Comparison of ENCODE assay signal across 13 mouse cellular contexts in the genomic region with DNA sequence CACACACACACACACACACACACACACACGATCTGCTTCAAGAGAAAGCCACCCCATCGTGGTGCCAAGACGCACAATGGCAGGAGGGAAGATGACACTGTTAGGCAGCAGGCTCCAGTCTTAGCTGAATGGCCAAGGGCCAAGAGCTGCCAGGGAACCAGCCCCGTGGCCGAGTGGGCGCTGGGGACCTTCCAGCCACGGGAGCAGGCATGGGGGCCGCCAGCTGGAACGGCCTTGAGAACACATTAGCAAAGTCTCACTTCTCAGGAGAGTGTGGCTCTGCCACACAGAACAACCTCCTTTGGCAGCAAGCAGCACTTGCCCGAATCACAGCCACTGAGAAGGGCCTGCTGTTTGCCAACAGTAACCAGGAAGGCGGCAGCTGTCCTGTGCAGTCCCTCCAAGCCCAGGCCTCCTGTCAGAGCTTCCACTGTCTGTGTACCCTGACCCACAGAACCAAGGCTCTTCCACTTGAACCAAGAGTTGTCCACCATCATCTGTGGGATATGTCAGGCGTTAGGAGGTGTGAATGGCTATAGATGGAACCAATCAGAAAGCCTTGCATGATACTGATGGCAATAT. TPM values are rescaled to one million over a fixed set of nuclear protein-coding genes. Genes with fewer than 3 reads are reported as not detected.
A peak's percentile ranks its signal among the peaks of the same experiment; 100 is the strongest.
DNase-seq lines count a peak whose midpoint lies in the region; ATAC-seq lines count a peak whose summit lies in the region.
"Had no signal": no experiment of that assay in that cellular context is flagged by ENCODE, and none has a peak within 500 bp of the region (broad histone marks: within the 10 kb centered on the region; RNA-seq: fewer than 3 reads in every experiment).

No protein-coding gene starts in this region.

- no peaks in the 10 kb centered on the region for H3K27me3 ChIP-seq in forebrain, embryonic 16.5 days (replicated peaks; ENCODE audit: control insufficient read depth, insufficient read depth, low read length)
- no peaks in the 10 kb centered on the region for H3K27me3 ChIP-seq in forebrain, embryonic 12.5 days
- no peaks in the 10 kb centered on the region for H3K27me3 ChIP-seq in midbrain, embryonic 16.5 days (ENCODE audit: control insufficient read depth, insufficient read depth, low read depth, low read length)
- H3K27me3 ChIP-seq in midbrain, embryonic 13.5 days: no peaks in the 10 kb centered on the region
- no peaks in the 10 kb centered on the region for H3K27me3 ChIP-seq in neural tube, embryonic 15.5 days (replicated peaks)

- DNase-seq in cerebellum, postnatal 36 days: peak; percentile 59 to 67
- DNase-seq in spleen, adult 18-20 months: no peak
- DNase-seq in thymus, postnatal 10 days (ENCODE audit: low spot score in 2 of 2): no peak
- DNase-seq: adrenal gland, postnatal 10 days; lung, postnatal 36 days; thymus, postnatal 25 days had no signal

- no peak overlapping the region for H3K4me2 ChIP-seq in forebrain, embryonic 16.5 days (ENCODE audit: low read length)
- no peak overlapping the region for H3K4me2 ChIP-seq in forebrain, embryonic 12.5 days
- no peak overlapping the region for H3K4me2 ChIP-seq in midbrain, embryonic 16.5 days (ENCODE audit: low read length)
- H3K4me2 ChIP-seq in midbrain, embryonic 13.5 days (replicated peaks): no peak overlapping the region
- no peak overlapping the region for H3K4me2 ChIP-seq in neural tube, embryonic 15.5 days
- H3K4me2 ChIP-seq: heart, embryonic 11.5 days had no signal

- H3K4me1 ChIP-seq in forebrain, embryonic 16.5 days (replicated peaks; ENCODE audit: control insufficient read depth, insufficient read depth, low read length): peaks cover 13% of the 10 kb centered on the region
- peaks cover 28% of the 10 kb centered on the region for H3K4me1 ChIP-seq in forebrain, embryonic 12.5 days
- peaks cover 27% of the 10 kb centered on the region for H3K4me1 ChIP-seq in midbrain, embryonic 16.5 days (ENCODE audit: control insufficient read depth, insufficient read depth, low read length)
- H3K4me1 ChIP-seq in midbrain, embryonic 13.5 days (replicated peaks): peaks cover 45% of the 10 kb centered on the region
- H3K4me1 ChIP-seq in neural tube, embryonic 15.5 days: peaks cover 82% of the 10 kb centered on the region

- no peak overlapping the region for H3K9ac ChIP-seq in forebrain, embryonic 16.5 days (replicated peaks; ENCODE audit: low read depth, low read length)
- no peak overlapping the region for H3K9ac ChIP-seq in forebrain, embryonic 12.5 days
- H3K9ac ChIP-seq in midbrain, embryonic 16.5 days (ENCODE audit: low read depth, low read length): no peak overlapping the region
- no peak overlapping the region for H3K9ac ChIP-seq in midbrain, embryonic 13.5 days (replicated peaks)
- no peak overlapping the region for H3K9ac ChIP-seq in neural tube, embryonic 15.5 days (replicated peaks)

- no peak overlapping the region for H3K27ac ChIP-seq in forebrain, embryonic 16.5 days (ENCODE audit: low read length)
- H3K27ac ChIP-seq in forebrain, embryonic 12.5 days: no peak overlapping the region
- no peak overlapping the region for H3K27ac ChIP-seq in midbrain, embryonic 16.5 days (ENCODE audit: low read length)
- no peak overlapping the region for H3K27ac ChIP-seq in midbrain, embryonic 13.5 days
- 0 out of 2 replicates have a peak overlapping the region, but pooled peaks have one; percentile 2 for H3K27ac ChIP-seq in neural tube, embryonic 15.5 days (replicated peaks)

- H3K9me3 ChIP-seq in forebrain, embryonic 16.5 days (ENCODE audit: control insufficient read depth, low read length): no peaks in the 10 kb centered on the region
- H3K9me3 ChIP-seq in forebrain, embryonic 12.5 days: no peaks in the 10 kb centered on the region
- no peaks in the 10 kb centered on the region for H3K9me3 ChIP-seq in midbrain, embryonic 16.5 days (replicated peaks; ENCODE audit: control insufficient read depth, low read length, poor library complexity, severe bottlenecking)
- no peaks in the 10 kb centered on the region for H3K9me3 ChIP-seq in midbrain, embryonic 13.5 days
- H3K9me3 ChIP-seq in neural tube, embryonic 15.5 days (replicated peaks): no peaks in the 10 kb centered on the region

- ATAC-seq in forebrain, embryonic 16.5 days: peak; percentile 36; the same call in 1 of the 2 replicates
- ATAC-seq in forebrain, embryonic 12.5 days (ENCODE audit: low FRiP score): no peak
- ATAC-seq in midbrain, embryonic 16.5 days: 0 out of 2 replicates have a peak, but pooled peaks have one; percentile 23
- ATAC-seq in midbrain, embryonic 13.5 days: no peak
- ATAC-seq in neural tube, embryonic 15.5 days (ENCODE audit: low FRiP score): peak; percentile 49; the same call in 1 of the 2 replicates
- ATAC-seq: intestine, embryonic 16.5 days had no signal

- H3K4me3 ChIP-seq in forebrain, embryonic 16.5 days (replicated peaks; ENCODE audit: low read length): no peak overlapping the region
- H3K4me3 ChIP-seq in forebrain, embryonic 12.5 days (replicated peaks): no peak overlapping the region
- H3K4me3 ChIP-seq in midbrain, embryonic 16.5 days (ENCODE audit: low read depth, low read length): no peak overlapping the region
- H3K4me3 ChIP-seq in midbrain, embryonic 13.5 days (replicated peaks): no peak overlapping the region
- no peak overlapping the region for H3K4me3 ChIP-seq in neural tube, embryonic 15.5 days (replicated peaks)

- H3K36me3 ChIP-seq in forebrain, embryonic 16.5 days (ENCODE audit: control insufficient read depth, insufficient read depth): no peaks in the 10 kb centered on the region
- no peaks in the 10 kb centered on the region for H3K36me3 ChIP-seq in forebrain, embryonic 12.5 days (replicated peaks)
- no peaks in the 10 kb centered on the region for H3K36me3 ChIP-seq in midbrain, embryonic 16.5 days (ENCODE audit: control insufficient read depth, insufficient read depth, low read length)
- H3K36me3 ChIP-seq in midbrain, embryonic 13.5 days: no peaks in the 10 kb centered on the region
- H3K36me3 ChIP-seq in neural tube, embryonic 15.5 days: no peaks in the 10 kb centered on the region

- WGBS in forebrain, embryonic 16.5 days: 59% methylated on average over 12 of the region's 12 CpGs
- 95% methylated on average over 12 of the region's 12 CpGs for WGBS in forebrain, embryonic 12.5 days
- 85% methylated on average over 12 of the region's 12 CpGs for WGBS in midbrain, embryonic 16.5 days
- 82% methylated on average over 12 of the region's 12 CpGs for WGBS in midbrain, embryonic 13.5 days
- 72% methylated on average over 12 of the region's 12 CpGs for WGBS in neural tube, embryonic 15.5 days

RNA-seq across cellular contexts. Expression of a gene that starts 30.1 kb away (rescaled TPM):
- 2.3 and 2.9 TPM in 2 replicates for polyA plus RNA-seq in forebrain, embryonic 16.5 days (2015; fragmentation: Nextera tagmentation; extraction: Ambion mirVana)
- 3.5 and 4.0 TPM in 2 replicates for polyA plus RNA-seq in forebrain, embryonic 12.5 days (2016; fragmentation: Nextera tagmentation; extraction: Ambion mirVana)
- polyA plus RNA-seq in midbrain, embryonic 16.5 days (2015; fragmentation: Nextera tagmentation; extraction: Ambion mirVana): 2.9 and 3.2 TPM in 2 replicates
- 1.9 and 2.4 TPM in 2 replicates for polyA plus RNA-seq in midbrain, embryonic 13.5 days (2015; fragmentation: Nextera tagmentation; extraction: Ambion mirVana)
- polyA plus RNA-seq in neural tube, embryonic 15.5 days (2015; fragmentation: Nextera tagmentation; extraction: Ambion mirVana): 4.7 and 4.9 TPM in 2 replicates

Comparison
In these comparisons a context has a peak if more than half of its experiments do, and no peak if none do; other contexts are left out.
1. ATAC-seq: peak in forebrain, embryonic 16.5 days (single experiment), midbrain, embryonic 16.5 days (single experiment) and neural tube, embryonic 15.5 days (single experiment); none in forebrain, embryonic 12.5 days (single experiment) and midbrain, embryonic 13.5 days (single experiment).
2. DNase-seq: peak in cerebellum, postnatal 36 days (2 of 2); none in spleen, adult 18-20 months (0 of 2) and thymus, postnatal 10 days (0 of 2).